Mouse (Mus musculus) bone marrow, adult 2 months (tissue): ENCODE data around the gene Gramd1c.

Experiments used
- CTCF ChIP-seq: fragments of 200-500 bp; IDR thresholded peaks from 2 replicates; pipeline ENCODE4 v1.5.1; 2011; ENCODE audit warnings: low read length, control low read depth; ENCODE audit not compliant: control insufficient read depth, insufficient read depth
- POLR2A ChIP-seq: fragments of 200-500 bp; IDR thresholded peaks from 2 replicates; pipeline ENCODE4 v1.6.1; 2011; ENCODE audit warnings: low read depth, mild to moderate bottlenecking, control low read depth, low read length, borderline replicate concordance; ENCODE audit not compliant: control insufficient read depth

- no peak for TF ChIP-seq CTCF
- no peak for TF ChIP-seq POLR2A
These were observed 90.8 kb downstream of the Gramd1c start for GRCm38 (mm10) chr16:43972391-43972790.
